Mouse (Mus musculus) stomach, embryonic 14.5 days (tissue): ENCODE data around the gene Ptprcap. TPM values are rescaled to one million over a fixed set of nuclear protein-coding genes. Genes with fewer than 3 reads are reported as not detected.
A peak's percentile ranks its signal among the peaks of the same experiment; 100 is the strongest.

Experiments used
- ATAC-seq: fragments of 200-750 bp; cut with Nextera tagmentation; 2 replicates; pipeline ENCODE4 v1.8.0; 2017; ENCODE audit warnings: low read depth, moderate TSS enrichment; ENCODE audit not compliant: insufficient number of reproducible peaks, insufficient read depth, low FRiP score
- H3K27ac ChIP-seq: fragments of 300-500 bp; sonication (generic); 2 replicates; pipeline ENCODE4 v1.5.1; 2014; ENCODE audit warnings: mild to moderate bottlenecking, low read length, moderate library complexity, mixed read lengths
- H3K27me3 ChIP-seq: fragments of 300-500 bp; sonication (generic); 2 replicates; pipeline ENCODE4 v1.6.1; 2014; ENCODE audit warnings: low read length, control low read depth, mixed read lengths; ENCODE audit not compliant: control insufficient read depth, insufficient read depth
- H3K36me3 ChIP-seq: fragments of 300-500 bp; sonication (generic); 2 replicates; pipeline ENCODE4 v1.6.1; 2014; ENCODE audit warnings: mild to moderate bottlenecking, control low read depth, low read length, moderate library complexity, mixed read lengths; ENCODE audit not compliant: control insufficient read depth, insufficient read depth
- H3K4me1 ChIP-seq: fragments of 300-500 bp; sonication (generic); 2 replicates; pipeline ENCODE4 v1.6.1; 2014; ENCODE audit warnings: low read length, control low read depth, mixed read lengths; ENCODE audit not compliant: control insufficient read depth, insufficient read depth
- H3K4me2 ChIP-seq: fragments of 300-500 bp; sonication (generic); replicated peaks from 2 replicates; pipeline ENCODE4 v1.6.1; 2014; ENCODE audit warnings: low read depth, low read length, control low read depth
- H3K4me3 ChIP-seq: fragments of 300-500 bp; sonication (generic); 2 replicates; pipeline ENCODE4 v1.5.1; 2014; ENCODE audit warnings: low read depth, low read length, control low read depth
- H3K9ac ChIP-seq: fragments of 300-500 bp; sonication (generic); replicated peaks from 2 replicates; pipeline ENCODE4 v1.6.1; 2014; ENCODE audit warnings: low read depth, mild to moderate bottlenecking, control low read depth, low read length, moderate library complexity, mixed read lengths
- H3K9me3 ChIP-seq: fragments of 300-500 bp; sonication (generic); 2 replicates; pipeline ENCODE4 v1.6.1; 2016; ENCODE audit warnings: low read depth, low read length, control low read depth; ENCODE audit not compliant: control insufficient read depth
- WGBS: fragments of 180-500 bp; shearing (Covaris S2); extraction: QIAGEN DNeasy Blood & Tissue Kit; methylation state at CpG from one replicate; pipeline ENCODE4 v1.1.7; 2014; 5-methylcytosine and 5-hydroxymethylcytosine counted together
- polyA plus RNA-seq: library from polyadenylated mRNA; unstranded; fragments of >200 nt; fragmentation: Nextera tagmentation; extraction: Ambion mirVana; gene quantifications from 2 replicates; pipeline ENCODE4 v1.2.1, GENCODE M21; 2014

Ptprcap gene
- polyA plus RNA-seq, 1 experiment from 2014 or later, result 1.9 TPM

DNA sequence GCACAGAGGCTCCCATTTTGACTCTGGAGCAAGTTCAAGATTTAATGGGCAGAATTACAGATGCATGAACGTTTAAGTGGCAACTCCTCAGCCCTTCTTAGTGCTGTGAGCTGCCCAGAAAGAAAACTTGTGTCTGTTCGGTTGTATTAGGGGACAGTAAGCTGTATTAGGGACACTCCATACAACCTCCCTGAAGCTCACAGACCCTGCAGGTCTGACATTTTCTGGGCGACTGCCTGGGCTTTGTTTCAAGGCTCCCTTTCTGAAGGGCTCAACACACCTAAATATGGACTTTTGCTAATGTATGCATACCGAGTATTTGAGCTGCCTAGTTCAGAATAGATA is 10.1 kb downstream of the Ptprcap start:
- H3K9ac ChIP-seq, result peak overlapping the region; percentile 28; the same call in 1 of the 2 replicates
- H3K36me3 ChIP-seq, result peaks cover 12% of the 10 kb centered on the region
- H3K27me3 ChIP-seq, result no peaks in the 10 kb centered on the region
- no peak for ATAC-seq
- peaks cover 14% of the 10 kb centered on the region for H3K4me1 ChIP-seq
- H3K4me2 ChIP-seq, result peak overlapping the region; percentile 95
- H3K9me3 ChIP-seq, result no peaks in the 10 kb centered on the region
- 33% methylated on average over 4 of the region's 4 CpGs for WGBS
- peak overlapping the region; percentile 76 for H3K4me3 ChIP-seq
- H3K27ac ChIP-seq, result peak overlapping the region; percentile 48

DNA sequence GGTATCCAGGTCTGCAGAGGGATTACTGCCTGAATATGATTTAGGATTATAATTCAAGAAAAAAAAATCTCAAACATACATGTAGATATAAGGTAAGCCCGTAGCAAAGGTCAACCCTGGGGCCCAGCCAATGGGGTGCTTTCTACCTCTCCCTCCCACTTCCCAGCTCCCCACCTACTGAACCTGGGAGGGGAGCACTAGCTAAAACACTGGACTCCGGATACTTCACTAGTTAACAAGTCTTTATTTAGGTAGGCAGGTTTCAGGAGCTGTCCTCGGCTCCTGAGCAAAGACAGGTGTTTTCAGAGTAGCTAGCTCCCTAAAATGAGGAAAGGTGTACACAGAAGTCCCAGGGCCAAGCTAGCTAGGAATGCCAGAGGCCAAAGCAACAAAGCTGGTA is 10.7 kb downstream of the Ptprcap start:
- peaks cover 14% of the 10 kb centered on the region for H3K4me1 ChIP-seq
- H3K9ac ChIP-seq, result no peak overlapping the region
- H3K27ac ChIP-seq, result no peak overlapping the region
- no peak for ATAC-seq
- no peaks in the 10 kb centered on the region for H3K27me3 ChIP-seq
- H3K4me2 ChIP-seq, result no peak overlapping the region
- H3K9me3 ChIP-seq, result no peaks in the 10 kb centered on the region
- WGBS, result 68% methylated on average over 3 of the region's 3 CpGs
- no peak overlapping the region for H3K4me3 ChIP-seq
- peaks cover 9% of the 10 kb centered on the region for H3K36me3 ChIP-seq

DNA sequence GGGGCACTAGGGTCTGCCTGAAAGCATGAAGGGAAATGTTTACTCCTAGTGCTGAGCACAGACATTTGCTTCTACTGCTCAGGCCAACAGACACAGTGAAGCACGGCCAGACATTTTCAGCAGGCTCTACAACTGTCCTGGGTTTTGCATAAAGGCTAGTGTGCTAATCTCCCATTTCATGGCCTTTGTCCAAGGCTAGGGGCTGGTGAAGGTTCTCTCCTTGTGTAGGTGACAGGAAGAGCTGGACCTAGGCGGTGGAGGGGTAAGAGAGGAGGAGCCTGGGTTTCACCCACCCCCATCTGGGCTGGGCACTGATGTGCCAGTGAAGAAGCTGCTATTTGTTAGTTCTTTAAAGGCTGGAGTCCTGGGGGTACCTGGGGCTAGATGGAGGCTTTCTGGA is 11.3 kb downstream of the Ptprcap start:
- Histone ChIP-seq H3K36me3 (peaks cover 7% of the 10 kb centered on the region), H3K27me3 (no peaks in the 10 kb centered on the region), H3K9me3 (no peaks in the 10 kb centered on the region), H3K4me1 (peaks cover 15% of the 10 kb centered on the region), H3K9ac (no peak overlapping the region), H3K4me3 (no peak overlapping the region), H3K4me2 (no peak overlapping the region), H3K27ac (no peak overlapping the region)
- ATAC-seq, result no peak
- WGBS, result 73% methylated on average over 2 of the region's 2 CpGs

DNA sequence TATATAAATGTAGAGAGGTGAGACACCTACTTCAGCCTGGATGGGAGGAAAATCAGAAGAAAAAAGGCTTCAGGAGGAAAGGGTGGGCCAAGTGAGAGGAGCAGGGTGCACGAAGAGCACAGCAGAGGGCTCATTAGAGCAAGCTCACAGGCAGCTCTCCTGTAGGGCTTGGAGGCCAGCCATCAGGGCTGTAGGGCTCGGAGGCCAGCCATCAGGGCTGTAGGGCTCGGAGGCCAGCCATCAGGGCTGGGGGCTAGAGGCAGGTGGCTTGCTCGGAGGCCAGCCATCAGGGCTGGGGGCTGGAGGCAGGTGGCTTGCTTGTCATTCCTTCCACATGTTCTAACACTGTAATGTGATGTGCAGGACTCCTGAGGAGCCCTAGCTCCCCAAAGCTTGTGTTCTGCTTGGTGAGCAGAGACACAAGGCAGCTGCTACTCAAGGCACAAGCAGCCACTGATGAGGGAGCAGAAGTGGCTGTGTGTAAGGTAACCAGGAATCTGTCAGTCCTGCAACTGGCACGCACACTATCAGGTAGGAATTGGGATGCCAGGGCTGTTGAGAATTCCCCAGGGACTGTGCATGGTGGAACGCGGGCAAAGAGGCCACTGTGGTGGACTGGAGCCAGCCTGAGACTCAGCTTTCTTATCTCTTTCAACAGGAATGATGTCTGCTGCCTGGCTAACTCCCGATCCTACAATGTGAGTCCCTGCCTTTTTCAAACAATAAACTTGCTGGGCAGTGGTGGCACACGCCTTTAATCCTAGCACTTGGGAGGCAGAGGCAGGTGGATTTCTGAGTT is 13.5 kb downstream of the Ptprcap start:
- 77% methylated on average over 9 of the region's 9 CpGs for WGBS
- Histone ChIP-seq H3K9ac (no peak overlapping the region), H3K27me3 (no peaks in the 10 kb centered on the region), H3K4me2 (no peak overlapping the region), H3K4me1 (peaks cover 21% of the 10 kb centered on the region), H3K27ac (no peak overlapping the region), H3K4me3 (no peak overlapping the region), H3K36me3 (no peaks in the 10 kb centered on the region; the same call in 1 of the 2 replicates), H3K9me3 (no peaks in the 10 kb centered on the region)
- no peak for ATAC-seq

DNA sequence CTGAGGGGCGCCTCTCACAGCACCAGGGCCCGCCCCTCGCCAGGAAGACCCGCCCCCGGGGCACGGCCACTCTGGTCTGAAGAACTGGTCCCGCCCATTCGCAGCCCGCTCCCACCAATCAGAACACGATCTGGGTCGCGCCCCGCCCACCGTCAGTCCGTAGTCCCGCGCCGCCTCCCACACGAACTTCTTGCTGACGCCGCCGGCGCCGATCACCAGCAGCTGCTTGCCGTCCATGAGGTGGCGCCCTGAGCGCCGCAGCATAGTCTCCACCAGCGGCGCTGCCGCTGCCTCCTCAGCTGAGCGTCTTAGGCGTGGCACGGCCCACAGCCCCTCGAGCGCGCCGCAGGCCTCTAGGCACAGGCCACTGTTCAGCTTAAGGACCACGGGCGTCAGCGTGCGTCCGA is 16.0 kb downstream of the Ptprcap start:
- no peaks in the 10 kb centered on the region for H3K9me3 ChIP-seq
- H3K4me1 ChIP-seq, result peaks cover 7% of the 10 kb centered on the region; the same call in 1 of the 2 replicates
- no peaks in the 10 kb centered on the region for H3K27me3 ChIP-seq
- under 1% methylated on average over 43 of the region's 43 CpGs for WGBS
- ATAC-seq, result peak; percentile 93
- no peaks in the 10 kb centered on the region for H3K36me3 ChIP-seq
- H3K9ac ChIP-seq, result peak overlapping the region; percentile 75
- peak overlapping the region; percentile 39 for H3K4me3 ChIP-seq
- peak overlapping the region; percentile 89 for H3K4me2 ChIP-seq
- H3K27ac ChIP-seq, result peak overlapping the region; percentile 87

DNA sequence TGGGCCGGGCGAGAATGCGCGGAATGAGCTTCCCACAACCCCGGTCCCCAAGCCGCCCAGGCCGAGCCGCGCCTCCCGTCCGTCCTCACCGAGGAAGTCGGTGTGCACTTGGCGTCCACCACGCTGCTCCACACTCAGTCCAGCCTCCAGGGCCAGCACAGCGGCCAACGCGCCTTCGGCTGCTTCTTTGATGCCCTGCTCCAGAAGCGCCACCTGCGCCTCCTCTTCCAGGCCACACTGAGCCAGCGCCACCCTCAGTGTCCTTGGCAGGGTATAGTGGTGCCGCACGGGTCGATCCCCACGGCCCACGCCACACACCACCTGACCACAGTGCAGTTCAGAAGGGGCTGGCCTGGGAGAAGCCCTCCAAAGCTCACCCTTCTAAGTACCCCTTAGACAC is 16.4 kb downstream of the Ptprcap start:
- H3K4me3 ChIP-seq, result peak overlapping the region; percentile 39
- peak overlapping the region; percentile 75 for H3K9ac ChIP-seq
- H3K4me2 ChIP-seq, result peak overlapping the region; percentile 89
- WGBS, result 11% methylated on average over 26 of the region's 27 CpGs
- ATAC-seq, result peak; percentile 23
- H3K4me1 ChIP-seq, result peaks cover 7% of the 10 kb centered on the region; the same call in 1 of the 2 replicates
- H3K27ac ChIP-seq, result peak overlapping the region; percentile 87
- no peaks in the 10 kb centered on the region for H3K27me3 ChIP-seq
- no peaks in the 10 kb centered on the region for H3K9me3 ChIP-seq
- no peaks in the 10 kb centered on the region for H3K36me3 ChIP-seq

DNA sequence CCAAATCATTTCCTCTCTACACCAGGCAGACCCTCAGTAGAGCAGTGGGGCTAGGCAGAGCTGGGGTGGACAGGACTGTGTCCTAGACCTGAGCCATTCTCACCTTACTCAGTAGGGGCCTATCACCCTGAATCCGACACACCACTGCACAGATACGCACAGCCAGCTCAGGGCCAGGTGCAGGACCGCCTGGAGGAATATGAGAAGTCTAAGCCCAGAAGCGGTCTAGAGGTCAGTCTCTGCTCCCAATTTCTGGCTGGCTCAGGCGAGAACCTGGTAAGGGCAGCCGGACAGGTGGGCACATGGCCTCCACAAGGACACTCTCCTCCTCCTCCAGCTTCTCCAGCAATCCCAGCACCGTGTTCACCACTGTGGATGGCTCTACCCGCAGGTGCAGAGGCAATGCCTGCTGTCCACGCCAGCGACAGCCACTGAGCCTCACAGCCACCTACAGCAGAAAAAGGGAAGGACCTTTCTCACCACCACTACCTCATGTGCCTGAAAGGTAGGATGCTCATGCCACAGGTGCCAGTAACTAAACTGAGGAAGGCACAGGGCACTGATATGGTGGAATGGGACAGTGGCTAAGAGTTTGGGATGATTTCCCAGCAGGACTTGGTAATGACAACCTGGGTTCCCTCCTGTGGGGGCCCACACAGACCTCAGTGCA is 17.5 kb downstream of the Ptprcap start:
- Histone ChIP-seq H3K27me3 (no peaks in the 10 kb centered on the region), H3K27ac (no peak overlapping the region), H3K9ac (no peak overlapping the region), H3K9me3 (no peaks in the 10 kb centered on the region), H3K36me3 (no peaks in the 10 kb centered on the region), H3K4me1 (peaks cover 17% of the 10 kb centered on the region; the same call in 1 of the 2 replicates), H3K4me2 (no peak overlapping the region), H3K4me3 (no peak overlapping the region)
- 91% methylated on average over 10 of the region's 10 CpGs for WGBS
- no peak for ATAC-seq

DNA sequence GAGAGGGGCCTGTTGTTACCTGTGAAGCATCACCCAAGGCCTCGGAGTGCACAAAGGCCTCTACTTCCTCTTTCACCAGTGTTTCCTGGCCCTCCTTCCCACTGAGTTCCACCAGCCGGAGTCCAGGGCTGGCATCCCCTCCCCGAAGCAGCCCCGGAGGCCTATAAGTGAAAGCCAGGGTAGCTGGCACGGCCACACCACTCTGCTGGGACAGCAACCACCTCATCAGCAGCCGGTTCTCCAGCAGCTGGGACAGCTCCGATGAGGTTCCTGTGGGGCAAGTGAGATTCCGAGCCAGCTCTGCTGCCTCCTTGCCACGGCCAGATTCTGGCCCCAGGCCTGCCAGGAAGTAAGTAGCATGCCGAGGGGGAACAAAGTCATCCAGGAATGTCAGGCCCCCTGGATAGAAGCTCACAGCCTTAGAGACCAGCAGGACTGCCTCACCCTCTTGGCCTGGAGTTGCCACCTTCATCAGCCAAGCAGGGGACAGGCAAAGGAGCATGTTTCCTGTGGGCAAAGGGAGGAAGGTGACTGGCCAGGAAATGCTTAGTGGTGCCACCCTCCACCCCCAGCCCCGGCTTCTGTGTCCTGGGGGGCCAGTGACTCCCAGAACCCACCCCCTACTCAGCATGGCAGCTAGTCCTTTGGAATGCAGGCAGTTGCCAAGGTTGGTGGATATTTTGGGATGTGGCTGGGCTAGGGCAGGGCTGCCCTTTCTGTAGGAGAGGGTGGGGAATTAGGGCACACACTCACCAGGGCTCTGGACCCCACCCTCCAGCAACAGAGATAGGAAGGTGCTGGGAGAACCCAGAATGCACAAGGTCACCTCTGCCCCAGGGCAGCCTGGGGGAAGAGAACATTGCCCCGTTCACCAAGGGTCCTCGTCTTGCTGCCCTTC is 18.2 kb downstream of the Ptprcap start:
- Histone ChIP-seq H3K4me3 (no peak overlapping the region), H3K9ac (no peak overlapping the region), H3K4me1 (peaks cover 18% of the 10 kb centered on the region; the same call in 1 of the 2 replicates), H3K27ac (no peak overlapping the region), H3K9me3 (no peaks in the 10 kb centered on the region), H3K27me3 (no peaks in the 10 kb centered on the region), H3K36me3 (no peaks in the 10 kb centered on the region), H3K4me2 (no peak overlapping the region)
- no peak for ATAC-seq
- 55% methylated on average over 13 of the region's 13 CpGs for WGBS
